Mouse (Mus musculus) CH12.LX (cell line): Measurements from ENCODE around the gene Ghr. TPM values are rescaled to one million over a fixed set of nuclear protein-coding genes. Genes with fewer than 3 reads are reported as not detected.

ENCODE experiments used
- DNase-seq: peaks from one replicate; pipeline ENCODE4 v3.0.0-alpha.2; 2013; ENCODE audit errors: extremely low read depth
- H3K27ac ChIP-seq: 2 replicates; pipeline ENCODE4 v1.5.1; 2012; ENCODE audit warnings: low read depth, mild to moderate bottlenecking, control low read depth, moderate library complexity; ENCODE audit not compliant: insufficient read depth
- H3K27me3 ChIP-seq: replicated peaks from 2 replicates; pipeline ENCODE3; 2012; ENCODE audit warnings: inconsistent platforms
- H3K36me3 ChIP-seq, 2 experiments: replicated peaks in 1 of 2; 2 replicates each; pipeline versions ENCODE3 to v1.6.1; 2012; ENCODE audit warnings: inconsistent platforms in 1 of 2, low read length in 1 of 2, mild to moderate bottlenecking in 1 of 2, mixed read lengths in 1 of 2, moderate library complexity in 1 of 2; ENCODE audit not compliant: control insufficient read depth in 1 of 2, insufficient read depth in 1 of 2
- H3K4me1 ChIP-seq, 2 experiments: 2 replicates each; pipeline ENCODE4 v1.6.1; 2012; ENCODE audit warnings: inconsistent platforms in 1 of 2, moderate library complexity in 1 of 2; ENCODE audit not compliant: insufficient read depth in 2 of 2, control insufficient read depth in 1 of 2
- H3K4me2 ChIP-seq: 2 replicates; pipeline ENCODE4 v1.6.1; 2012; ENCODE audit warnings: low read depth, mild to moderate bottlenecking, control low read depth; ENCODE audit not compliant: poor library complexity, insufficient read depth, severe bottlenecking
- H3K4me3 ChIP-seq, 3 experiments: fragments of 150-350 bp in 1 of 3; sonication (generic) in 1 of 3; replicated peaks in 1 of 3; 2 replicates each; pipeline versions ENCODE3 to v1.5.1; 2011 to 2012; ENCODE audit warnings: low read depth in 2 of 3, low read length in 2 of 3, mild to moderate bottlenecking in 2 of 3, moderate library complexity in 2 of 3, control low read depth in 1 of 3, improper control_type of control experiment in 1 of 3, inconsistent platforms in 1 of 3, mixed read lengths in 1 of 3; ENCODE audit not compliant: poor library complexity in 1 of 3
- H3K79me2 ChIP-seq: replicated peaks from 2 replicates; pipeline ENCODE4 v1.6.1; 2012; ENCODE audit warnings: mild to moderate bottlenecking, moderate library complexity; ENCODE audit not compliant: control insufficient read depth, poor library complexity, insufficient read depth, severe bottlenecking; ENCODE audit errors: extremely low read depth
- H3K9ac ChIP-seq: 2 replicates; pipeline ENCODE4 v1.6.1; 2012; ENCODE audit warnings: low read depth, mild to moderate bottlenecking, control low read depth, moderate library complexity; ENCODE audit not compliant: insufficient read depth
- H3K9me3 ChIP-seq: replicated peaks from 2 replicates; pipeline ENCODE3; 2012; ENCODE audit warnings: low read length, inconsistent platforms, mixed read lengths
- BHLHE40 ChIP-seq: IDR thresholded peaks from 2 replicates; pipeline ENCODE4 v1.6.1; 2011; ENCODE audit warnings: mild to moderate bottlenecking, low read depth, low read length, improper control_type of control experiment
- CHD1 ChIP-seq: IDR thresholded peaks from 2 replicates; pipeline ENCODE4 v1.6.1; 2012; ENCODE audit warnings: low read depth, low read length, improper control_type of control experiment, inconsistent platforms
- CHD2 ChIP-seq: IDR thresholded peaks from 2 replicates; pipeline ENCODE4 v1.6.1; 2011; ENCODE audit warnings: low read length, improper control_type of control experiment
- E2F4 ChIP-seq: IDR thresholded peaks from 2 replicates; pipeline ENCODE4 v1.6.1; 2011; ENCODE audit warnings: low read depth, low read length, improper control_type of control experiment; ENCODE audit not compliant: insufficient replicate concordance
- ELF1 ChIP-seq: IDR thresholded peaks from 2 replicates; pipeline ENCODE4 v1.6.1; 2014; ENCODE audit warnings: low read depth, mild to moderate bottlenecking, inconsistent platforms, low read length, improper control_type of control experiment
- HCFC1 ChIP-seq: IDR thresholded peaks from 2 replicates; pipeline ENCODE4 v1.6.1; 2012; ENCODE audit warnings: low read depth, mild to moderate bottlenecking, inconsistent platforms, low read length, improper control_type of control experiment
- IRF4 ChIP-seq: IDR thresholded peaks from 2 replicates; pipeline ENCODE4 v1.6.1; 2014; ENCODE audit warnings: low read depth, mild to moderate bottlenecking, inconsistent platforms, low read length, improper control_type of control experiment
- JUN ChIP-seq: IDR thresholded peaks from 2 replicates; pipeline ENCODE4 v1.6.1; 2011; ENCODE audit warnings: low read depth, mild to moderate bottlenecking, low read length, improper control_type of control experiment, moderate library complexity; ENCODE audit not compliant: insufficient read depth
- MAFK ChIP-seq: IDR thresholded peaks from 2 replicates; pipeline ENCODE4 v1.6.1; 2011; ENCODE audit warnings: low read length, improper control_type of control experiment; ENCODE audit not compliant: insufficient replicate concordance
- MAX ChIP-seq: IDR thresholded peaks from 2 replicates; pipeline ENCODE4 v1.6.1; 2011; ENCODE audit warnings: low read length, improper control_type of control experiment
- MXI1 ChIP-seq: IDR thresholded peaks from 2 replicates; pipeline ENCODE4 v1.6.1; 2011; ENCODE audit warnings: mild to moderate bottlenecking, low read depth, low read length, improper control_type of control experiment
- NELFE ChIP-seq: IDR thresholded peaks from 2 replicates; pipeline ENCODE4 v1.6.1; 2011; ENCODE audit warnings: low read depth, low read length, improper control_type of control experiment
- NRF1 ChIP-seq: IDR thresholded peaks from 2 replicates; pipeline ENCODE4 v1.6.1; 2014; ENCODE audit warnings: low read depth, mild to moderate bottlenecking, inconsistent platforms, low read length, improper control_type of control experiment, moderate library complexity
- PAX5 ChIP-seq: IDR thresholded peaks from 2 replicates; pipeline ENCODE4 v1.6.1; 2012; ENCODE audit warnings: low read length, inconsistent platforms, mixed read lengths
- POLR2AphosphoS2 ChIP-seq: IDR thresholded peaks from 2 replicates; pipeline ENCODE4 v1.6.1; 2011; ENCODE audit warnings: low read depth, low read length, improper control_type of control experiment
- RCOR1 ChIP-seq: conservative IDR thresholded peaks from 2 replicates; pipeline ENCODE4 v1.6.1; 2012; ENCODE audit warnings: low read depth, mild to moderate bottlenecking, inconsistent platforms, low read length, improper control_type of control experiment
- SIN3A ChIP-seq: IDR thresholded peaks from 2 replicates; pipeline ENCODE4 v1.6.1; 2012; ENCODE audit warnings: low read length, improper control_type of control experiment, inconsistent platforms
- SMC3 ChIP-seq: IDR thresholded peaks from 2 replicates; pipeline ENCODE4 v1.6.1; 2011; ENCODE audit warnings: low read depth, low read length, improper control_type of control experiment
- UBTF ChIP-seq: IDR thresholded peaks from 2 replicates; pipeline ENCODE4 v1.6.1; 2012; ENCODE audit warnings: low read depth, mild to moderate bottlenecking, inconsistent platforms, low read length, improper control_type of control experiment, moderate library complexity
- USF1 ChIP-seq: IDR thresholded peaks from 2 replicates; pipeline ENCODE4 v1.6.1; 2014; ENCODE audit warnings: low read depth, mild to moderate bottlenecking, inconsistent platforms, low read length, improper control_type of control experiment
- ZC3H11A ChIP-seq: IDR thresholded peaks from 2 replicates; pipeline ENCODE4 v1.6.1; 2012; ENCODE audit warnings: low read depth, mild to moderate bottlenecking, inconsistent platforms, low read length, improper control_type of control experiment
- ZKSCAN1 ChIP-seq: IDR thresholded peaks from 2 replicates; pipeline ENCODE4 v1.6.1; 2012; ENCODE audit warnings: low read depth, inconsistent platforms, low read length, improper control_type of control experiment, borderline replicate concordance
- dilution Hi-C: fragments of 300-500 bp; cut with MboI; formaldehyde crosslinking; loops from 2 replicates; pipeline ENCODE4 v1.14.3; 2020; ENCODE audit warnings: low sequenced_read_pairs; ENCODE audit not compliant: extremely low pct_unique_long_range_greater_than_20kb, extremely low pct_ligation_motif_present
- in situ Hi-C: fragments of 300-500 bp; cut with MboI; formaldehyde crosslinking; loops from 3 replicates; pipeline ENCODE4 v1.14.3; 2019; ENCODE audit warnings: low sequenced_read_pairs, low pct_ligation_motif_present, low pct_unique_long_range_greater_than_20kb, mixed read lengths
- polyA plus RNA-seq: library from polyadenylated mRNA; unstranded; fragments of >175 nt; gene quantifications from 2 replicates; pipeline ENCODE4 v1.2.1, GENCODE M21; 2012; ENCODE audit warnings: low read depth; ENCODE audit not compliant: insufficient read length
- total RNA-seq, 2 experiments: library from RNA; depleted of rRNA; stranded (reverse); fragments of 300-350 nt in 1 of 2; fragments of >200 nt in 1 of 2; gene quantifications; 2 replicates each; pipeline ENCODE4 v1.2.3; 2012 to 2014

Gene Ghr
- total and polyA plus RNA-seq, 3 experiments, result 0.42 to 1.7 (median 0.89) TPM

GRCm38 (mm10) chr15:3449564-3449963 is 133.7 kb downstream of the Ghr start:
- dilution Hi-C loops, result no loop called here
- H3K9me3 ChIP-seq, result no peaks in the 10 kb centered on the region
- in situ Hi-C loops, result no loop called here
- H3K4me2 ChIP-seq, result no peak overlapping the region
- no peak overlapping the region for H3K27ac ChIP-seq
- no peaks in the 10 kb centered on the region for H3K4me1 ChIP-seq
- H3K4me3 ChIP-seq, result no peak overlapping the region
- TF ChIP-seq E2F4 (no peak), POLR2AphosphoS2 (no peak), RCOR1 (no peak), PAX5 (no peak), SIN3A (no peak), JUN (no peak), ZKSCAN1 (no peak), MXI1 (no peak), CHD2 (no peak), BHLHE40 (no peak), ZC3H11A (no peak), MAFK (no peak), NELFE (no peak), UBTF (no peak), NRF1 (no peak)
- H3K79me2 ChIP-seq, result no peaks in the 10 kb centered on the region
- no peaks in the 10 kb centered on the region for H3K27me3 ChIP-seq
- no peak for DNase-seq
- no peaks in the 10 kb centered on the region for H3K36me3 ChIP-seq
- no peak overlapping the region for H3K9ac ChIP-seq

- Histone ChIP-seq H3K79me2 (no peaks in the 10 kb centered on the region), H3K9ac (no peak overlapping the region), H3K9me3 (no peaks in the 10 kb centered on the region), H3K4me3 (no peak overlapping the region), H3K4me1 (no peaks in the 10 kb centered on the region), H3K27me3 (no peaks in the 10 kb centered on the region), H3K27ac (no peak overlapping the region), H3K36me3 (no peaks in the 10 kb centered on the region), H3K4me2 (no peak overlapping the region)
- in situ Hi-C loops (no loop called here), dilution Hi-C loops (no loop called here)
- DNase-seq, result no peak
- TF ChIP-seq USF1 (no peak), SMC3 (no peak), NELFE (no peak), MAFK (no peak), IRF4 (no peak), UBTF (no peak), BHLHE40 (no peak), ZKSCAN1 (no peak), JUN (no peak), ELF1 (no peak), HCFC1 (no peak), CHD1 (no peak), MAX (no peak)
These were observed 137.9 kb downstream of the Ghr start for GRCm38 (mm10) chr15:3445285-3445909.
